Mouse (Mus musculus) stomach, embryonic 14.5 days (tissue): ENCODE results near the gene Zfp97. TPM values are rescaled to one million over a fixed set of nuclear protein-coding genes. Genes with fewer than 3 reads are reported as not detected.
"Not testable (repeated sequence)": the region's sequence is repeated elsewhere in the genome, so short reads cannot be mapped to it uniquely, and the experiment has no call there.

Experiments used
- ATAC-seq: fragments of 200-750 bp; cut with Nextera tagmentation; 2 replicates; pipeline ENCODE4 v1.8.0; 2017; ENCODE audit warnings: low read depth, moderate TSS enrichment; ENCODE audit not compliant: insufficient number of reproducible peaks, insufficient read depth, low FRiP score
- H3K27ac ChIP-seq: fragments of 300-500 bp; sonication (generic); 2 replicates; pipeline ENCODE4 v1.5.1; 2014; ENCODE audit warnings: mild to moderate bottlenecking, low read length, moderate library complexity, mixed read lengths
- H3K27me3 ChIP-seq: fragments of 300-500 bp; sonication (generic); 2 replicates; pipeline ENCODE4 v1.6.1; 2014; ENCODE audit warnings: low read length, control low read depth, mixed read lengths; ENCODE audit not compliant: control insufficient read depth, insufficient read depth
- H3K36me3 ChIP-seq: fragments of 300-500 bp; sonication (generic); 2 replicates; pipeline ENCODE4 v1.6.1; 2014; ENCODE audit warnings: mild to moderate bottlenecking, control low read depth, low read length, moderate library complexity, mixed read lengths; ENCODE audit not compliant: control insufficient read depth, insufficient read depth
- H3K4me1 ChIP-seq: fragments of 300-500 bp; sonication (generic); 2 replicates; pipeline ENCODE4 v1.6.1; 2014; ENCODE audit warnings: low read length, control low read depth, mixed read lengths; ENCODE audit not compliant: control insufficient read depth, insufficient read depth
- H3K4me2 ChIP-seq: fragments of 300-500 bp; sonication (generic); replicated peaks from 2 replicates; pipeline ENCODE4 v1.6.1; 2014; ENCODE audit warnings: low read depth, low read length, control low read depth
- H3K4me3 ChIP-seq: fragments of 300-500 bp; sonication (generic); 2 replicates; pipeline ENCODE4 v1.5.1; 2014; ENCODE audit warnings: low read depth, low read length, control low read depth
- H3K9ac ChIP-seq: fragments of 300-500 bp; sonication (generic); replicated peaks from 2 replicates; pipeline ENCODE4 v1.6.1; 2014; ENCODE audit warnings: low read depth, mild to moderate bottlenecking, control low read depth, low read length, moderate library complexity, mixed read lengths
- H3K9me3 ChIP-seq: fragments of 300-500 bp; sonication (generic); 2 replicates; pipeline ENCODE4 v1.6.1; 2016; ENCODE audit warnings: low read depth, low read length, control low read depth; ENCODE audit not compliant: control insufficient read depth
- WGBS: fragments of 180-500 bp; shearing (Covaris S2); extraction: QIAGEN DNeasy Blood & Tissue Kit; methylation state at CpG from one replicate; pipeline ENCODE4 v1.1.7; 2014; 5-methylcytosine and 5-hydroxymethylcytosine counted together
- polyA plus RNA-seq: library from polyadenylated mRNA; unstranded; fragments of >200 nt; fragmentation: Nextera tagmentation; extraction: Ambion mirVana; gene quantifications from 2 replicates; pipeline ENCODE4 v1.2.1, GENCODE M21; 2014

The Zfp97 gene
- polyA plus RNA-seq: 6.9 and 7.1 TPM in 2 replicates

DNA sequence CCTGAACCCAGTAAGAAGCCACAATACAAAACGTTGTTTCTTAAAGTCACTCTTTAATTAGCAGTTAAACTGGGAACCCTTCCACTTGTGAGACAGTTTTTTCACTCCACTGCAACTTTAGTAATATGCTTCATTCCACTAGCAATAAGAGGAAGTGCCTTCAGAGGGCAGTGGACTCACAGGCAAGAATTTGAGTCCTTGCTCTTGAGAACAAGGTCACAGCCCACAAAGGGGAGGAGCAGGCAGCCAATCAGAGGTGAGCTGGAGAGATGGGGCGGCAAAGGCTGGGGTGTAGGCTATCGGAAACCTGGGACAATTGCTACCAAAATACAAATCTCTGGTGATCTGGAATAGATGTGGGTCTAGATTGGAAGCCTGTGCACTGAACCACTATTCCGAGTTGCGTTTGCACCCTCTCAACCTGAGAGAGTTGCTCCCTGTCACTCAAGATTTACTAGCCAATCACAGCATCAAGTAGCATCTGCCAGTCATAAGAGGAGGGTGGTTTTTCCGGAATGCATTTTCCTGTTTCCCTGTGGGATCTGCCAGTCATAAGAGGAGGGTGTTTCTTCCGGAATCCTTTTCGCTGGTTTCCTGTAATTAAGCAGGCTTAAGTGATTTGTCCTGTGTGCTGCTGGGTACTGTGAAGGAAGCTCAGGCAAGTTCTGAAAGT lies at the start of gene Zfp97:
TSS of gene Zfp97 (plus strand) at position 586 of the 673 bp plus-strand sequence.
- not testable (repeated sequence) for H3K4me2 ChIP-seq, H3K4me1 ChIP-seq, H3K27ac ChIP-seq, H3K27me3 ChIP-seq, H3K36me3 ChIP-seq, H3K9ac ChIP-seq, H3K9me3 ChIP-seq, H3K4me3 ChIP-seq
- no CpG with 5 or more reads among the region's 8 CpGs for WGBS
- ATAC-seq: peak; percentile 96

DNA sequence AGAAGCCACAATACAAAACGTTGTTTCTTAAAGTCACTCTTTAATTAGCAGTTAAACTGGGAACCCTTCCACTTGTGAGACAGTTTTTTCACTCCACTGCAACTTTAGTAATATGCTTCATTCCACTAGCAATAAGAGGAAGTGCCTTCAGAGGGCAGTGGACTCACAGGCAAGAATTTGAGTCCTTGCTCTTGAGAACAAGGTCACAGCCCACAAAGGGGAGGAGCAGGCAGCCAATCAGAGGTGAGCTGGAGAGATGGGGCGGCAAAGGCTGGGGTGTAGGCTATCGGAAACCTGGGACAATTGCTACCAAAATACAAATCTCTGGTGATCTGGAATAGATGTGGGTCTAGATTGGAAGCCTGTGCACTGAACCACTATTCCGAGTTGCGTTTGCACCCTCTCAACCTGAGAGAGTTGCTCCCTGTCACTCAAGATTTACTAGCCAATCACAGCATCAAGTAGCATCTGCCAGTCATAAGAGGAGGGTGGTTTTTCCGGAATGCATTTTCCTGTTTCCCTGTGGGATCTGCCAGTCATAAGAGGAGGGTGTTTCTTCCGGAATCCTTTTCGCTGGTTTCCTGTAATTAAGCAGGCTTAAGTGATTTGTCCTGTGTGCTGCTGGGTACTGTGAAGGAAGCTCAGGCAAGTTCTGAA lies 57.7 kb downstream of the Zfp97 start:
- ATAC-seq: peak; percentile 96
- not testable (repeated sequence) for H3K4me1 ChIP-seq, H3K9ac ChIP-seq, H3K36me3 ChIP-seq, H3K4me2 ChIP-seq, H3K27ac ChIP-seq, H3K4me3 ChIP-seq, H3K9me3 ChIP-seq, H3K27me3 ChIP-seq
- no CpG with 5 or more reads among the region's 8 CpGs for WGBS

- H3K27ac ChIP-seq, H3K27me3 ChIP-seq, H3K36me3 ChIP-seq, H3K9me3 ChIP-seq, H3K4me2 ChIP-seq, H3K4me1 ChIP-seq, ATAC-seq, H3K9ac ChIP-seq, H3K4me3 ChIP-seq: not testable (repeated sequence)
Observed at GRCm38 (mm10) chr17:17194761-17195160, 73.5 kb downstream of the Zfp97 start.

DNA sequence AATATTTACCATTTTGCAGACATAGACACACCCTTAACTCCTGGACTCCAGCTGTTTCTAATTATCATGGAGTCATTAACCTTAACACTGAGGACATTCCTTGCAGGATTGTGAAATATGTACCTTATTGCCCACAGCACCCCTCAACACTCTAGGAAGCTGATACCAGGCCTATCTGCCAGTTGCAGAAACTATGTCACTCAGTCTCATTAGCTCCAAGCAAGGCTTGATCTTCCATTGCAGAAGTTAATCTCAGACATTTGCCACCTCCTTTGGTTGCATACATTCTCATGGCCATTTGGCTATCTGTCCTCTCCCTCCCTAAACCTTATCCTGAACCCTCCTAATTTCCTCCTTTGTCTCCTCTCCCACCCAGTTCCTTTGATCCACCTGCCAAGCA lies 74.0 kb downstream of the Zfp97 start:
- no peaks in the 10 kb centered on the region for H3K27me3 ChIP-seq
- H3K9me3 ChIP-seq: peaks cover 12% of the 10 kb centered on the region; the same call in 1 of the 2 replicates
- H3K4me2 ChIP-seq: no peak overlapping the region
- no peaks in the 10 kb centered on the region for H3K36me3 ChIP-seq
- H3K4me1 ChIP-seq: no peaks in the 10 kb centered on the region
- no peak overlapping the region for H3K27ac ChIP-seq
- no peak overlapping the region for H3K4me3 ChIP-seq
- no peak for ATAC-seq
- H3K9ac ChIP-seq: no peak overlapping the region

GRCm38 (mm10) chr17:17196111-17196510 lies 74.9 kb downstream of the Zfp97 start:
- not testable (repeated sequence) for ATAC-seq, H3K27ac ChIP-seq, H3K9ac ChIP-seq, H3K4me1 ChIP-seq, H3K4me2 ChIP-seq, H3K27me3 ChIP-seq, H3K36me3 ChIP-seq, H3K4me3 ChIP-seq
- WGBS: 98% methylated on average over 3 of the region's 3 CpGs
- peaks cover 17% of the 10 kb centered on the region; the same call in 1 of the 2 replicates for H3K9me3 ChIP-seq

Other genes with a start within 250 kb of the Zfp97 start
- 7.4 and 7.7 TPM in 2 replicates for gene Zfp960, start 57.3 kb upstream of the Zfp97 start, polyA plus RNA-seq